Mouse (Mus musculus): Measurements from ENCODE around the gene Pbp2.

DNA sequence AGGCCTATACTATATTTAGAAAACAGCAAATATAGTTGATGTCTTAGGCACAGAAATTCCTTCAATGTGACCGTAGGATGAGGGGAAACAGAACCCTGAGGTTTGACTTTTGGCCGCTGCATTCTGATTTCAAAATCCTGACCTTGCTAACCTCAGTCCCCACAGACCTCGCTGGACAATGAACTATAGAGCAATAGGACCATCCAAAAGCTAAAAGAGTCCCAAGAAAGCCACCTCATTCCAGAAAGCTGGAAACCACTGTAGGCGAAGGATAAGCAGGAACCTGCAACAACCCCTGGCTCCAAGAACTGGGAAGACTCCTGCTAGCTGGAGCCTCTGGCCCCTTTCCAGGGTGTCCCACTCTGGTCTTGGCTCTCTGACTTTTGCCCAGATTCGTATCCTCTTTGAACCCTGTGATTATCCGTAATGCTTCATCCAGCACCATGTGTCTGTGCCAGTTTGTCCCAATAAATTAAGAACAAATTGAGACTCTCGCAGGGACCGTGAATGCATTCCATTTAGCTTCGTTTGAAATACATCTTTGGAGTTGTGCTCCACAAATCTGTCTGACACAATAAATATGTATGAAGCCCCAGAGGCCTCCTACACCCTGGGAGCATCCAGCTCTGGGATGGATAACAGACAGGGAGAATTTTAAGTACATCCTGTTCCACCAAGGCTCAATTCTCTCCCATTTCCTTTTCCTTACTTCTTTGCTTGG lies 30.3 kb upstream of the Pbp2 start:
- TF ChIP-seq CTCF (IDR thresholded peaks at IDR 0.05; ENCODE audit: borderline replicate concordance, insufficient read depth, low read depth, low read length), result no peak
- no peak for TF ChIP-seq POLR2A (IDR thresholded peaks at IDR 0.05; ENCODE audit: borderline replicate concordance, insufficient read depth, low read length)

Data from cerebellum, adult 2 months (tissue).